Mouse (Mus musculus) heart, embryonic 15.5 days (tissue): ENCODE data around the gene Gm2022. TPM values are rescaled to one million over a fixed set of nuclear protein-coding genes. Genes with fewer than 3 reads are reported as not detected.
"Not testable (repeated sequence)": the region's sequence is repeated elsewhere in the genome, so short reads cannot be mapped to it uniquely, and the experiment has no call there.

Source experiments
- ATAC-seq: fragments of 200-750 bp; cut with Nextera tagmentation; replicated peaks from 2 replicates; pipeline ENCODE4 v1.8.0; 2017; ENCODE audit warnings: low read depth, moderate TSS enrichment; ENCODE audit not compliant: insufficient number of reproducible peaks, insufficient read depth, low FRiP score
- H3K27ac ChIP-seq: fragments of 300-500 bp; sonication (generic); 2 replicates; pipeline ENCODE4 v1.5.1; 2015; ENCODE audit warnings: mild to moderate bottlenecking, inconsistent platforms
- H3K27me3 ChIP-seq: fragments of 300-500 bp; sonication (generic); 2 replicates; pipeline ENCODE4 v1.6.1; 2015; ENCODE audit warnings: inconsistent platforms
- H3K36me3 ChIP-seq: fragments of 300-500 bp; sonication (generic); 2 replicates; pipeline ENCODE4 v1.6.1; 2015; ENCODE audit warnings: mild to moderate bottlenecking, inconsistent platforms
- H3K4me1 ChIP-seq: fragments of 300-500 bp; sonication (generic); replicated peaks from 2 replicates; pipeline ENCODE4 v1.6.1; 2015; ENCODE audit warnings: inconsistent platforms
- H3K4me2 ChIP-seq: fragments of 300-500 bp; sonication (generic); 2 replicates; pipeline ENCODE4 v1.6.1; 2015; ENCODE audit warnings: inconsistent platforms, mild to moderate bottlenecking, moderate library complexity
- H3K4me3 ChIP-seq: fragments of 300-500 bp; sonication (generic); 2 replicates; pipeline ENCODE4 v1.5.1; 2015; ENCODE audit warnings: mild to moderate bottlenecking, inconsistent platforms
- H3K9ac ChIP-seq: fragments of 300-500 bp; sonication (generic); 2 replicates; pipeline ENCODE4 v1.6.1; 2015; ENCODE audit warnings: mild to moderate bottlenecking, inconsistent platforms
- H3K9me3 ChIP-seq: fragments of 300-500 bp; sonication (generic); replicated peaks from 2 replicates; pipeline ENCODE4 v1.6.1; 2016; ENCODE audit warnings: inconsistent platforms
- WGBS: fragments of 180-500 bp; shearing (Covaris S2); methylation state at CpG from one replicate; pipeline ENCODE4 v1.1.7; 2015; ENCODE audit warnings: mixed read lengths; 5-methylcytosine and 5-hydroxymethylcytosine counted together
- polyA plus RNA-seq: library from polyadenylated mRNA; unstranded; fragments of >200 nt; fragmentation: Nextera tagmentation; extraction: Ambion mirVana; gene quantifications from 2 replicates; pipeline ENCODE4 v1.2.1, GENCODE M21; 2015

The Gm2022 gene
- not detected in 2 replicates for polyA plus RNA-seq

GRCm38 (mm10) chr12:87895070-87895469 lies at the start of gene Gm2022:
Gene Gm2022 (plus strand): TSS chr12:87895370.
- not testable (repeated sequence) for H3K4me1 ChIP-seq, H3K9me3 ChIP-seq, ATAC-seq, H3K4me3 ChIP-seq, H3K4me2 ChIP-seq, H3K27me3 ChIP-seq, H3K9ac ChIP-seq, H3K36me3 ChIP-seq, H3K27ac ChIP-seq
- 69% methylated on average over 1 of the region's 1 CpGs for WGBS

- not testable (repeated sequence) for H3K9ac ChIP-seq, H3K9me3 ChIP-seq, H3K4me2 ChIP-seq, H3K4me1 ChIP-seq, H3K4me3 ChIP-seq, H3K27me3 ChIP-seq, H3K36me3 ChIP-seq, H3K27ac ChIP-seq, ATAC-seq
- WGBS = no CpG with 5 or more reads among the region's 2 CpGs
Measured at GRCm38 (mm10) chr12:87850657-87851056, 44.5 kb upstream of the Gm2022 start.

- not testable (repeated sequence) for H3K27me3 ChIP-seq
Measured at GRCm38 (mm10) chr12:87856067-87856466, 39.1 kb upstream of the Gm2022 start.

GRCm38 (mm10) chr12:87861740-87862692 lies 33.2 kb upstream of the Gm2022 start:
- ATAC-seq, H3K27ac ChIP-seq, H3K27me3 ChIP-seq, H3K4me3 ChIP-seq, H3K4me2 ChIP-seq, H3K36me3 ChIP-seq, H3K4me1 ChIP-seq, H3K9ac ChIP-seq, H3K9me3 ChIP-seq: not testable (repeated sequence)
- 76% methylated on average over 23 of the region's 23 CpGs for WGBS

More at GRCm38 (mm10) chr12:87856067-87856466, 39.1 kb upstream of the Gm2022 start:
- H3K9ac ChIP-seq, H3K27ac ChIP-seq, ATAC-seq, H3K9me3 ChIP-seq, H3K4me1 ChIP-seq, H3K4me3 ChIP-seq, H3K4me2 ChIP-seq, H3K36me3 ChIP-seq: not testable (repeated sequence)
- WGBS = 55% methylated on average over 1 of the region's 1 CpGs

- not testable (repeated sequence) for H3K4me2 ChIP-seq, H3K4me1 ChIP-seq, H3K27me3 ChIP-seq, H3K9ac ChIP-seq, H3K36me3 ChIP-seq, H3K27ac ChIP-seq, ATAC-seq, H3K9me3 ChIP-seq, H3K4me3 ChIP-seq
- 89% methylated on average over 9 of the region's 11 CpGs for WGBS
Measured at GRCm38 (mm10) chr12:87863638-87864037, 31.5 kb upstream of the Gm2022 start.

- not testable (repeated sequence) for H3K9ac ChIP-seq, H3K4me1 ChIP-seq, H3K4me3 ChIP-seq, H3K27ac ChIP-seq, H3K36me3 ChIP-seq, H3K27me3 ChIP-seq, H3K4me2 ChIP-seq, H3K9me3 ChIP-seq, ATAC-seq
- WGBS = 73% methylated on average over 2 of the region's 2 CpGs
Measured at GRCm38 (mm10) chr12:87864048-87864447, 31.1 kb upstream of the Gm2022 start.

- not testable (repeated sequence) for ATAC-seq, H3K27me3 ChIP-seq, H3K9ac ChIP-seq, H3K4me1 ChIP-seq, H3K27ac ChIP-seq, H3K36me3 ChIP-seq, H3K4me2 ChIP-seq, H3K4me3 ChIP-seq, H3K9me3 ChIP-seq
- WGBS = 76% methylated on average over 5 of the region's 5 CpGs
Measured at GRCm38 (mm10) chr12:87873772-87874171, 21.4 kb upstream of the Gm2022 start, which contains the start of gene Gm2016. Gene Gm2016 (plus strand): TSS chr12:87874072.

GRCm38 (mm10) chr12:87919721-87920120 lies 24.6 kb downstream of the Gm2022 start, which contains the start of gene Gm2035:
Gene Gm2035 (minus strand): TSS chr12:87919857.
- H3K4me3 ChIP-seq, H3K4me2 ChIP-seq, H3K4me1 ChIP-seq, ATAC-seq, H3K27me3 ChIP-seq, H3K36me3 ChIP-seq, H3K9me3 ChIP-seq, H3K9ac ChIP-seq, H3K27ac ChIP-seq: not testable (repeated sequence)
- 66% methylated on average over 2 of the region's 2 CpGs for WGBS

Other genes starting within 250 kb of the Gm2022 start
- not detected in 2 replicates for gene Gm21319, start 119.6 kb upstream of the Gm2022 start, polyA plus RNA-seq
- not detected in 2 replicates for gene Gm21936, start 99.9 kb upstream of the Gm2022 start, polyA plus RNA-seq
- gene BB287469, start 78.8 kb upstream of the Gm2022 start, polyA plus RNA-seq = not detected in 2 replicates
- gene Gm2001, start 53.0 kb upstream of the Gm2022 start, polyA plus RNA-seq = not detected in 2 replicates
- not detected in 2 replicates for gene Gm2016, start 21.3 kb upstream of the Gm2022 start, polyA plus RNA-seq
- not detected in 2 replicates for gene Gm2035, start 24.5 kb downstream of the Gm2022 start, polyA plus RNA-seq
- not detected in 2 replicates for gene Gm2042, start 58.7 kb downstream of the Gm2022 start, polyA plus RNA-seq
- not detected in 2 replicates for gene Gm2075, start 116.5 kb downstream of the Gm2022 start, polyA plus RNA-seq
- gene Gm6803, start 123.4 kb downstream of the Gm2022 start, polyA plus RNA-seq = not detected in 2 replicates
- gene Gm2056, start 131.6 kb downstream of the Gm2022 start, polyA plus RNA-seq = not detected in 2 replicates
- gene Gm16368, start 188.3 kb downstream of the Gm2022 start, polyA plus RNA-seq = not detected in 2 replicates